Mouse (Mus musculus): ENCODE results near the gene Eif2b4.

DNA sequence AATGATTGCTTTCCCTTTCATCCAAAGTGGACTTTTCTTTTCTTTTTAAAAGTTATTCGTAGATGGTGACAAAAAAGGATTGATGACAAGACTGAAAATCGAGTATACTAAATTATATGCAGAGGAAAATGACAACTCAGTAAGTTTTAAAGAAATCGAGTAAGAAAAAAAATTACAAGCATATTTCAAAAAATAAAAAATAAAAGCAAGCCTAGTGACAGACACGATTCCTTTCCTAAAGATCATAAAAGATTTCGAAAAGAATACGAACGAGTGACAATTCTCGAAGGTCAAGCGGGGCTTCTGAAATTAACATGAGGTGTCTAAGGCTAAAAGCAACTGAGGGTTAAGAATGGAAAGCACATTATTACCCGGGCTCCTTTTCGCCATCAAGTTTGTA lies 26.2 kb upstream of the Eif2b4 start:
- TF ChIP-seq CTCF (IDR thresholded peaks at IDR 0.05; ENCODE audit: borderline replicate concordance, control insufficient read depth, extremely low read depth, insufficient read depth, low read length, poor library complexity) (no peak), POLR2A (IDR thresholded peaks at IDR 0.05; ENCODE audit: control insufficient read depth, extremely low read depth, insufficient read depth, low read length, poor library complexity) (no peak)

All from thymus, adult 2 months (tissue).